Comparison of ENCODE assay signal across 14 mouse cellular contexts in genomic region chr1:165191611-165192010, GRCm38 (mm10). TPM values are rescaled to one million over a fixed set of nuclear protein-coding genes. Genes with fewer than 3 reads are reported as not detected.
A peak's percentile ranks its signal among the peaks of the same experiment; 100 is the strongest.
DNase-seq lines count a peak whose midpoint lies in the region; ATAC-seq and TF ChIP-seq lines count a peak whose summit lies in the region.
"Had no signal": no experiment of that assay in that cellular context is flagged by ENCODE, and none has a peak within 500 bp of the region (broad histone marks: within the 10 kb centered on the region; RNA-seq: fewer than 3 reads in every experiment).

No protein-coding gene starts in this region.

- no peaks in the 10 kb centered on the region for H3K9me3 ChIP-seq in heart, embryonic 14.5 days (ENCODE audit: control insufficient read depth, low read length)
- no peaks in the 10 kb centered on the region for H3K9me3 ChIP-seq in midbrain, embryonic 15.5 days
- no peaks in the 10 kb centered on the region for H3K9me3 ChIP-seq in midbrain, embryonic 10.5 days (replicated peaks)

- peaks cover 15 to 50% of the 10 kb centered on the region in 2 experiments for H3K4me1 ChIP-seq in heart, embryonic 14.5 days (ENCODE audit: control insufficient read depth in 2 of 2, insufficient read depth in 2 of 2, low read length in 2 of 2)
- peaks cover 20% of the 10 kb centered on the region for H3K4me1 ChIP-seq in midbrain, embryonic 15.5 days
- H3K4me1 ChIP-seq in midbrain, embryonic 10.5 days: peaks cover 29% of the 10 kb centered on the region
- H3K4me1 ChIP-seq in olfactory bulb, adult 2 months (ENCODE audit: control insufficient read depth, insufficient read depth, low read length): peaks cover 32% of the 10 kb centered on the region

- H3K36me3 ChIP-seq in heart, embryonic 14.5 days (ENCODE audit: control insufficient read depth, insufficient read depth, low read length): peaks cover 7% of the 10 kb centered on the region
- no peaks in the 10 kb centered on the region for H3K36me3 ChIP-seq in midbrain, embryonic 15.5 days (replicated peaks)
- no peaks in the 10 kb centered on the region for H3K36me3 ChIP-seq in midbrain, embryonic 10.5 days

- no peak for TF ChIP-seq CTCF in olfactory bulb, adult 2 months (IDR thresholded peaks at IDR 0.05; ENCODE audit: insufficient read depth, low read depth, low read length)

- peak overlapping the region; percentile 81 to 85 for H3K27ac ChIP-seq in heart, embryonic 14.5 days (replicated peaks in 1 of 2; ENCODE audit: control insufficient read depth in 1 of 2, insufficient read depth in 1 of 2, low read depth in 2 of 2, low read length in 2 of 2)
- no peak overlapping the region for H3K27ac ChIP-seq in midbrain, embryonic 15.5 days
- no peak overlapping the region for H3K27ac ChIP-seq in midbrain, embryonic 10.5 days (replicated peaks)
- H3K27ac ChIP-seq in olfactory bulb, adult 2 months (ENCODE audit: insufficient read depth, low read depth, low read length): 0 out of 2 replicates have a peak overlapping the region, but pooled peaks have one; percentile 28

- intact Hi-C loops in heart, postnatal 25 days (cut with DNase I): no loop called here

- H3K9ac ChIP-seq in heart, embryonic 14.5 days (ENCODE audit: low read length): peak overlapping the region; percentile 39
- H3K9ac ChIP-seq in midbrain, embryonic 15.5 days: no peak overlapping the region
- H3K9ac ChIP-seq: lung, embryonic 14.5 days had no signal

- peak overlapping the region; percentile 77 for H3K4me2 ChIP-seq in heart, embryonic 14.5 days (ENCODE audit: low read length)
- 0 out of 2 replicates have a peak overlapping the region, but pooled peaks have one; percentile 11 for H3K4me2 ChIP-seq in midbrain, embryonic 15.5 days
- H3K4me2 ChIP-seq: lung, embryonic 14.5 days; midbrain, embryonic 11.5 days had no signal

- H3K27me3 ChIP-seq in heart, embryonic 14.5 days (ENCODE audit: control insufficient read depth, insufficient read depth, low read length): no peaks in the 10 kb centered on the region
- no peaks in the 10 kb centered on the region; the same call in 1 of the 2 replicates for H3K27me3 ChIP-seq in midbrain, embryonic 15.5 days (replicated peaks)
- H3K27me3 ChIP-seq in midbrain, embryonic 10.5 days (ENCODE audit: low read depth, poor library complexity, severe bottlenecking): peaks cover 21% of the 10 kb centered on the region

- peak overlapping the region in 1 of 2 experiments; percentile 13; a peak in 2 of 4 replicates for H3K4me3 ChIP-seq in heart, embryonic 14.5 days (ENCODE audit: control insufficient read depth in 1 of 2, insufficient read depth in 1 of 2, low read depth in 1 of 2, low read length in 2 of 2)
- no peak overlapping the region for H3K4me3 ChIP-seq in midbrain, embryonic 15.5 days
- H3K4me3 ChIP-seq in midbrain, embryonic 10.5 days: no peak overlapping the region
- H3K4me3 ChIP-seq in olfactory bulb, adult 2 months (ENCODE audit: insufficient read depth, low read depth, low read length): no peak overlapping the region

- TF ChIP-seq POLR2A in olfactory bulb, adult 2 months (IDR thresholded peaks at IDR 0.05; ENCODE audit: insufficient read depth, low read depth, low read length): no peak

- no peak for DNase-seq in heart, postnatal 25 days (ENCODE audit: low spot score)
- DNase-seq in midbrain, embryonic 10.5 days (ENCODE audit: low spot score): no peak
- DNase-seq in fibroblast of lung, adult 2 months (ENCODE audit: low read depth): peak; percentile 69
- no peak for DNase-seq in natural killer cell, adult 2 months (ENCODE audit: low spot score in 2 of 2)
- DNase-seq: adrenal gland, adult 8-10 months; gastrocnemius, postnatal 14 days; kidney, adult 11 months; lung, embryonic 14.5 days had no signal

- no peak for ATAC-seq in heart, embryonic 14.5 days (ENCODE audit: insufficient number of reproducible peaks, insufficient read depth, low FRiP score, low read depth)
- ATAC-seq in midbrain, embryonic 15.5 days (replicated peaks): no peak

- WGBS in heart, embryonic 14.5 days: 55% methylated on average over 13 of the region's 13 CpGs
- WGBS in midbrain, embryonic 15.5 days: 58% methylated on average over 13 of the region's 13 CpGs
- 81% methylated on average over 13 of the region's 13 CpGs for whole genome bisulfite sequencing in midbrain, embryonic 10.5 days
- WGBS in olfactory bulb, adult 2 months: 61% methylated on average over 13 of the region's 13 CpGs

RNA-seq across cellular contexts. Expression of gene Sft2d2, which starts 2.6 kb away (rescaled TPM):
- 27.1 and 27.8 TPM in 2 replicates for polyA plus RNA-seq in heart, embryonic 14.5 days (2014; fragmentation: Nextera tagmentation; extraction: Ambion mirVana)
- total RNA-seq in heart, postnatal 25 days (2021): 10 to 100 TPM; 12.4 to 13.5 TPM
- 5.4 and 5.9 TPM in 2 replicates for polyA plus RNA-seq in midbrain, embryonic 15.5 days (2015; fragmentation: Nextera tagmentation; extraction: Ambion mirVana)
- 7.6 and 7.7 TPM in 2 replicates for polyA plus RNA-seq in midbrain, embryonic 10.5 days (2016; fragmentation: Nextera tagmentation; extraction: Ambion mirVana)
- not detected in 2 replicates for polyA plus RNA-seq in olfactory bulb, adult 2 months (2012; ENCODE audit: insufficient read depth, insufficient read length, low replicate concordance, missing spikeins)

RNA-seq across cellular contexts. Expression of gene Tbx19, which starts 31.0 kb away (rescaled TPM):
- polyA plus RNA-seq in heart, embryonic 14.5 days (2014; fragmentation: Nextera tagmentation; extraction: Ambion mirVana): not detected in 2 replicates
- not detected for total RNA-seq in heart, postnatal 25 days (2021)
- 0.08 TPM in 1 of 2 replicates, not detected in the other for polyA plus RNA-seq in midbrain, embryonic 15.5 days (2015; fragmentation: Nextera tagmentation; extraction: Ambion mirVana)
- polyA plus RNA-seq in midbrain, embryonic 10.5 days (2016; fragmentation: Nextera tagmentation; extraction: Ambion mirVana): not detected in 2 replicates
- polyA plus RNA-seq in olfactory bulb, adult 2 months (2012; ENCODE audit: insufficient read depth, insufficient read length, low replicate concordance, missing spikeins): not detected in 2 replicates
- total RNA-seq: adrenal gland, adult 8-10 months; common myeloid progenitor, adult 5-6 weeks; gastrocnemius, postnatal 14 days; left cerebral cortex, postnatal 25 days had no signal
- polyA plus RNA-seq: lung, embryonic 14.5 days; midbrain, embryonic 11.5 days had no signal

RNA-seq across cellular contexts. Expression of gene Tiprl, which starts 45.2 kb away (rescaled TPM):
- polyA plus RNA-seq in heart, embryonic 14.5 days (2014; fragmentation: Nextera tagmentation; extraction: Ambion mirVana): 85.2 and 89.7 TPM in 2 replicates
- total RNA-seq in heart, postnatal 25 days (2021): 10 to 100 TPM; 33.9 to 38.4 TPM
- 150 and 153 TPM in 2 replicates for polyA plus RNA-seq in midbrain, embryonic 15.5 days (2015; fragmentation: Nextera tagmentation; extraction: Ambion mirVana)
- 91.5 and 99.2 TPM in 2 replicates for polyA plus RNA-seq in midbrain, embryonic 10.5 days (2016; fragmentation: Nextera tagmentation; extraction: Ambion mirVana)
- polyA plus RNA-seq in olfactory bulb, adult 2 months (2012; ENCODE audit: insufficient read depth, insufficient read length, low replicate concordance, missing spikeins): not detected in 2 replicates

Comparison
In these comparisons a context has a peak if more than half of its experiments do, and no peak if none do; other contexts are left out.
1. H3K27ac ChIP-seq: peak in heart, embryonic 14.5 days (2 of 2) and olfactory bulb, adult 2 months (single experiment); none in midbrain, embryonic 15.5 days (single experiment) and midbrain, embryonic 10.5 days (single experiment).